Mouse (Mus musculus) left cerebral cortex, adult 9 months (tissue): Measurements from ENCODE around the gene Ttc36.

Experiments
- DNase-seq, 2 experiments: peaks; one replicate each; pipeline ENCODE4 v3.0.0; 2022; ENCODE audit warnings: low spot score in 2 of 2

Ttc36 gene

GRCm38 (mm10) chr9:44802808-44803450 lies at the start of gene Ttc36:
Gene Ttc36, minus strand, starts transcription at chr9:44803072.
- no peak for DNase-seq

GRCm38 (mm10) chr9:44847446-44847845 lies 44.6 kb upstream of the Ttc36 start:
- DNase-seq, result no peak

DNA sequence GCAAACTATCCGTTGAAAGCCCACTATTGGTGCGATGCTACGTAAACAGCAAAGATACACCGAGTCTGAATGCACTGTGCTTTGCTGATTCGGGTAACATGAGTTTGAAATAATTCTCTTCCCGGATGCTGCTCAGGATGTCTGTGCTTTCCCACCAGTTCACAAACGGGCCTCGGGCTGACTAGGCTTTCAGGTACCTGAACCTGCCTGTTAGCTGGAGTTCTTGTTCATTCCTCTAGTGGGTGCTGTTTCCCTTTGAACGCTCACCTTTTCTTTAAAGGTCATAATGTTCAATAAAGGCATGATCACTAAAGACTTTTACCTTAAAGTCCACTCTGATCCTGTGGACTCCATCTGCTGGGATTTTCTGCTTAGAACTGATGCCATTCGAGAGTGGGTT lies 38.4 kb upstream of the Ttc36 start:
- no peak for DNase-seq

GRCm38 (mm10) chr9:44836439-44836838 lies 33.6 kb upstream of the Ttc36 start:
- DNase-seq, result peak in 1 of 2 experiments; percentile 70

- no peak for DNase-seq
These were observed 29.5 kb upstream of the Ttc36 start for GRCm38 (mm10) chr9:44832356-44832755.

- DNase-seq, result no peak
These were observed 27.6 kb upstream of the Ttc36 start for GRCm38 (mm10) chr9:44830506-44830905.

DNA sequence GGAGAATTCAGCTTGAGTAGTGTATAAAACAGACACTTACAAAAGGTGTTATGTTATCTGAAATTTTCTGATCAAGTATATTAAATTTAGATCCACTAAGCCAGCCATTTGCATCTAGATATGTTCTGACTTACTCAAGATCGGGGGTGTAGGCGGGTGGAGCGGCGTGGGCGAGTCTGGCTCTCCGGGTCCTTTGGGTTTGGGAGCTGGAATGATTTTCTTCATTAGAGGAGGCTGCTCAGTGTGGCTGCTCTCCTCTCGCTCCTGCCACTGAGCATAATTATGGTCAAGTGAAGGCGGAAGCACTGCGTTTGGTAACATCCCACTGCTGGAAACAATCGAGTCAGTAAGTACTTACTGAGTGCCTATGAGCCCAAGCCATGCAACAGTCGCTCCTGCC lies 26.1 kb upstream of the Ttc36 start:
- DNase-seq, result peak in 1 of 2 experiments; percentile 63

GRCm38 (mm10) chr9:44826660-44827059 lies 23.8 kb upstream of the Ttc36 start:
- DNase-seq, result no peak

DNA sequence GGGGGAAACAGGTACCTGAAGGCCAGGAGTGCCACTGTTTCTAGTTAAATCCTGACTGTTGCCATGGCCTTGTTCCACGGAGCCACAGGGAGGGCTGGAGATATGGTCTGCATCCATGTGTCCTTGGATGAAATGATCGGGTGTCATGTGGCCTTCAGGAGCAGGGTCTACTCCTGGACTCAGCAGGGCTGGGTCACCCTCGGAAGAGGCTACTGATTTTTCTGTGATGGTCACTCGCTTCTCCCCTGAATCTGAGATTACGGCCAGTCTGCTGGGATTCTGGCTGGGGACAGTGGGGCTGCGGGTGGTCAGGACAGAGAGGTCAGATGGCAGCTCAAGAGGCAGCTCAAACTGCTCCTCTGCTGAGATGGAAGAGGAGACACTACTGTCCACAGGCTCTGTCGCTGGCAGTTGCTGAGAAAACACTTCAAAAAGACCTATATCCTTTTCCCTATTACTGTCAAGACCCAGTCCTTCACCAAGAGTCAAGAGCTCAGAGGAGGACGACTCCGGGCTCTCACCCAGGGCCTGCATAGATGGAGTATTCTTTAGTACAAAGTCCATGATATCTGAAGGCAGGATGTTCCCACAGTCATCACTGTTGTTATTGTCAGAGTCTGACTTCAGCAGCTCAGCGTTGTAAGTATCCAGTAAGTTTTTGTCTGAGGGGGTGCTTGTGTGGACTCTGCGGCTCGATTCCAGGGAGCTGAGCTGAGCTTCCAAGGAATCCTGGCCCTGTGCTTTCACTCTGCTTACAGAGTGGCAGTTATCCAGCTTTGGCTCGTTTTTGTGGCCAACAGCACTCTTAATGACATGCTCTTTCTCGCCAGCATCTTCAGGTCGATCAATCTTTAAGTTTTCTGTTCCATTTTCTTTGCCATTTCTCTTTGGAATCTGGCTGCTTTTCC lies 17.3 kb upstream of the Ttc36 start:
- DNase-seq, result no peak

- DNase-seq, result no peak
These were observed 14.7 kb upstream of the Ttc36 start for GRCm38 (mm10) chr9:44817522-44817921.

DNA sequence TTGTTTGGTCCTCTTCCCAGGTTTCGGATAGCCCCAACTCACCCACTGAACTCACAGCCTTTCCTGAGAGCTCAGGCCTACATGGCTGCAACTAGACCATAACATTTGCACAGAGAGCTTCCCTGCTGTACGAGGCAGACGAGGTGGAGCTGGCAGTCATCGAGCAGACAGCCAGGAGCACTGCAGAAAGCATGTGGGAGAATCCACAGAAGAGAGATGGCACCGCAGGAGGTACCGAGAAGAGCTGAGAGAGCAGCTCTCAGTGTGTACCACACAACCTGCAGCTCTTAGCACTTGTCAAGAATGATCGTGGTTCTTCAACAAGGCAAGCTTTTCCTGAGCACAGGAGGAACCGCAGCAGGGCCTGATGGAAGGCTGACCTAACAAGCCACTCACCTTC lies 11.3 kb upstream of the Ttc36 start:
- no peak for DNase-seq

DNA sequence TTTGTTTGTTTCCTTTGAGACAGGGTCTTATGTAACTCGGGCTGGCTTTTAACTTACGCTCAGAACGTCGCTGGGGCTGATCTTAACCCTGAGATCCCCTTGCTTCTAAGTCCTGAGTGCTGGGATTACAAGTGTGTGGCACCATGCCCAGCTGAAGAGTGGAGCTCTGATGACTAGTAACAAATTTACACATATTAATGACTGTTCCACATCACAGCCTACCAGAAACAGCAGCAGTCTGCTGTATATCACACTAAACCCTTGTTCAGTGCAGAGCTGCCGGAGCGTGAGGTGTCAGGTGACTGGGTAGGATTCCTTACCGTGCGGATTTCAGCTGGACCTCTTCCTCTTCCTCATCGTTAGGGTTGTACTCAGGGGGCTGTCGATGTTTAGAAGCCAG lies 7.4 kb upstream of the Ttc36 start:
- DNase-seq, result no peak

DNA sequence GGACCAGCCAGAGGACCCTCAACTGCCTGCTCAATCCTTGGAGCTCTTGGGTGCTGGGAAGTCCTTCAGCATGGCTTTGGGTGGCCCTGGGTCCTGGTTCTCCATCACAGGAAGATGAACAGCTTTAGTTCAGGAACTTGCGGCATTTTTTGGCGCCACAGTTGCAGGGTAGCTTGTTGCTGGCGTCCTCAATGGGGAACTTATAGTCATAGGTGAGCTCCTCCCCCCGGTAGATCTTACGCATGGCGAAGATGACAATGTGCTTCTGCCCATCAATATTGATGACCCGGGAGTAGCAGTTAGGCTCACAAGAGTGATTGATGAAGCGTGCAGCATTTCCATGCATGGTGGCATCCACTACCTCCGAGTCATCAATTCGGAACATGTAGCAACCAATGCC lies 4.9 kb upstream of the Ttc36 start:
- DNase-seq, result no peak

- no peak for DNase-seq
These were observed 4.3 kb upstream of the Ttc36 start for GRCm38 (mm10) chr9:44807141-44807540.

DNA sequence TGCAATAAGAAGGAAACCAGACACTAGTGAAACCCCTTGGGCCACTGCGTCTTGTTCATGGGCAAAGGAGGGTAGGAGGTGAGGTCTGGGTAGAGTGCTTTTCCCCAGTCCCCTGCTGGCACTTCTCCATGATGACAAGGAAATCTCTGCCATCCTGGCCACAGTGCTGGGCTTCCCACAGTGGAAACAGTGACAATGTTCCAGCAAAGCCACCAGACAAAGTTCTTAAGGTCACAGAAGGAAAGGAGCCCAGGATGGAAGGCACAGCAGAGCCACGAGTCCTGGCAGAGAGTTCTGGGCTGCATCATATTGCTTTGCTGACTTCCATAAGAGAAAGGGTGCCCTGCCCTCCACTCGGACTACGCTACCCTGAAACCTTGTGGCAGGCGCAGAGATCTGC lies 2.7 kb upstream of the Ttc36 start:
- DNase-seq, result no peak

GRCm38 (mm10) chr9:44804678-44805077 lies 1.8 kb upstream of the Ttc36 start:
- DNase-seq, result no peak

- DNase-seq, result no peak
These were observed 1.2 kb downstream of the Ttc36 start for GRCm38 (mm10) chr9:44801669-44802068.

DNA sequence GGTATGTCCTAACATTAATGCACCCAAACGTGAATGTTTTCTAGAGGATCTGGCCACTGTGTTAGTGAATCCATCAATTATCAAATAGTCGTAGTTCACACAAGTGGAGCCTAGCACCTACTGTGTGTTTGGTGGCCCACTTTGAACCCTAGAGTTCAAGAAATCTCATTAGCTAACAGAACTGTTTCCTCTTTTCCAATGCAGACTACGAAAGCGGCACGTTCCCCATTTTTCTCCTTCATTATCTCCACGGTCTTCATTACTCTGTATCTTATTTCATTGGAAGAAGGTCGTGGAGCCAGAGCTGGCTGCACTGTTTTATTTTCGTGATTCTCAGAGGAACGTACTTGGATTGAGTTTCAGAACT lies 2.9 kb downstream of the Ttc36 start:
- DNase-seq, result no peak

DNA sequence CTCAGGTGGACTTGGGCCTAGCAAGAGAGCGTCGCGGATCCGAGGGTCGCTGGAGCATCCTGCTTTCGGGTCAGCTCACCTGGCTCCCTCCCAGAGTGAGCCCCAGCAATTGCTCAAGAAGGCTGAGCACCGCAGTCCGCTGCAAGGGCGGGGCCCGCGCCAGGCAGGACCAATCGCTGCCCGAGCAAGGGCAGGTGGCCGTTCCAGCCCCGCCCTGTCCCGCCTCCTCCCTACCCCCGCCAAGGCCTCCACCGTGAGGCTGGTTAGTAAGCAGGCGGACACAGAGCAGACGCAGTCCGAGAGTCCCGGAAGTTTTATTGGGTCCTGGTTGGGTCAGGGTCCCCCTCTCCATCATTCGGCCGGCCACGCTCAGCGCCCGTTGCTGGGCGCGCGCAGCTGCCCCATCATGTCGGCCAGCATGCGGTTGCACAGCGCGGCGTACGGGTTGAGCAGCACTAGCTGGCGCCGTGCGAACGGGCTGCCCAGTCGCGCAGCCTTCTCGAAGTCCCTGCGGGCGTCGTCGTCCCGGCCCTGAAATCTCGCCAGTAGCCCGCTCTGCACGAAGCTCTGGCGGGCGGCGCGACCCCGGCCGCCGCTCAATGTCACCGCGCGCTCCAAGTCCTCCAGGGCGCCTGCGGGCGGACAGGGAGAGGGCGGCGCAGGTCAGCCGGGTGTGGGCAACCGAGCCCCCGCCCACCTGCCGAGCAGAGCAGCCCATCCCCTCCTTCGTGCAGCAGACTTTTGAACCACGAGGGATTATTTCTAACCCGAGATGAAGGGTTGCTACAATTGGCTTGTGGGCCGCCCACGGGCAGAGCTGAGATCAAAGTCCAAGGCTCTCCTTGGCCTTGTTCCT lies 3.5 kb downstream of the Ttc36 start, which contains the start of gene Tmem25:
Gene Tmem25 (minus strand): TSS at position 206 of the 856 bp plus-strand sequence.
- peak; percentile 62 to 88 for DNase-seq

DNA sequence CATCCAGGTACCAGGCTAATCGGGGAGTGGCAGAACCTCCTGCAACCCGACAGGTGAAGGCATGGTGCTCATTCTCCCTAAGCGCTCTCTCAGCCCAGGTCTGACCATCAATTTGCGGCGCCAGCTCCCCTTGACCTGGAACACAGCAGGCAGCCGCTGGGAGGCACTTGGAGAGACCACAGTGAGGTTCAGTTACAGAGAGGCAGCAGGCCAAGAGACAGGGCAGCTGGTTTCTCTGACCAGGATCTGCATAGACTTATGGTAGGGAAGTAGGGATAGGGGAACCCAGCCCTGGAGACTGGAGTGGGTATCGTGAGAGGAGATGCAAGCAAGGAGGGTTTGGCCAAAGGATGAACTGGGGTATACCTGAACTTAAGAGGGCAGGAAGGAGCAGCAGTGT lies 4.6 kb downstream of the Ttc36 start:
- DNase-seq, result no peak

DNA sequence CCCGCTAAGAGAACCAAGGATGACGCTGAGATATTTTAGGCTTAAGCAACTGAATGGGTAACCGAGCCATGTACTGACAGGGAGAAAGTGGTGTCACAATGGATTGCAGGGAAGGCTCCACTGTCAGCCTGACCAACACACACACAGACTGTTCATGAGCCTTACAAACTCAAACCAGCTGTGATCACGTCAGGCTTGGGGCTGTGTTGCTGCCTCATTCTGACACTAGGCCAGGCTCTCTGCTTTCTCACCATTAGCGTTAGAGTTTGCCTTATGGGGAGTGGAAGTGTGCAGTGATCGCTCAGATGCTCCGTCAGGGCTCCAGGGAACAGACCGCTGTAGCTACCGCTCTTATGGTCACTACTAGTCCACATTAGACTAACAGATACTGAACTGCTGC lies 10.0 kb downstream of the Ttc36 start:
- DNase-seq, result no peak
